Mouse (Mus musculus) retina, embryonic 14.5 days (tissue): ENCODE measurements around the gene Foxn3.
"Not testable (repeated sequence)": the region's sequence is repeated elsewhere in the genome, so short reads cannot be mapped to it uniquely, and the experiment has no call there.

Experiments used
- DNase-seq: peaks from one replicate; pipeline ENCODE4 v3.0.0-alpha.2; 2015; ENCODE audit warnings: low spot score

Foxn3 gene

DNA sequence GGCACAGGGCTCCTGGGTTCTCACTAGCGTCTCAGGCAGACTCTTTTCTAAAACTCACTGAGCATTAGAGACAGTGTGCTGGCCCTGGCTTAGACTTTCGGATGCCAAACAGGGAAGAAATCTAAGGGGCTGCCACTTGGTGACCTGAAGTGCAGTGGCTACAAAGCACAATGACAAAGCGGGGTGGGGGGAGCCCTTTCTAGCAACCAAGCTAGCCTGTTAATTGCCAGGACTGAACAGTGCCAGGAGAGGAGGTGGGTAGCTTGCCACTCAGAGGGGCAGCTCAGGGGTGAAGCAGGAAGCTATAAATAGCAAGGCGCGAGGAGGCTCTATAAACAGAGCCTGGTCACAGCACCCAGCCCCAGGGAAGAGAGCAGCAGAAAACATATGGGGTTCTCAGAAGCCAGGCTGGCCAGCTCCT, 347.0 kb downstream of the Foxn3 start:
- DNase-seq: peak; percentile 64

DNA sequence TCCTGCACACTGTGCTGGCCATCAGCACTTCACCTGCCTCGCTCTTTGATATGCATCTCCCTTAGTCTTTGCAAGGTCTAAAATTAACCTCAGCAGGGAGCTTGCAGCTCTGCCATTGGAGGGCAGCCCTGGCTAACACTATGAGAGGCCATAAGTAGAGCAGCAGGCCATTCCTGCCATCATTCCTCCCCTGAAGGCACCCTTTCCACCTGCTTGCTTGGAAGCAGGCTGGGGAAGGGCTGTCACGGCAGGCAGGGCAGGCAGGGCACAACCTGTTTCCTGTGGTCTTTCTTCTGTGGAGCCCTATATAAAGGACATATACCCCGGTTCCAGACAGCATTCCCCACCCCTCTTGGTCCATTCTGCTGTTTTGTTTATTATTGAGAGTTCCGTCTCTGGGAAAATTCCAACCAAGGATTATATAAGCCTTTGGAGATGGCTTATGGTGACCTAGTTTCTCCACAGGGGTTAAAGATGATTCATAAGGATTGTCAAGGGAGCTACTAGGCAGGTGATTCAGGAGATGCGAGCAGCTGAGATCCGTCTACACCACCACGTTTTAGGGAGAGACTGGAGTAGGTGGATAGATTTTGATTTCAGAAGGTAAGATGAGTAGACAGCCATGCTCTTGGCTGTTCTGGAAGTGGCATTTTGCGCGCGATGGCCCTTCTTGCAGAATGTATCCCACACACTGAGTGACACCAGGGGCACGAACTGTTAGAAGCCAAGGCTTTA, 347.7 kb downstream of the Foxn3 start:
- DNase-seq: peak; percentile 53

DNA sequence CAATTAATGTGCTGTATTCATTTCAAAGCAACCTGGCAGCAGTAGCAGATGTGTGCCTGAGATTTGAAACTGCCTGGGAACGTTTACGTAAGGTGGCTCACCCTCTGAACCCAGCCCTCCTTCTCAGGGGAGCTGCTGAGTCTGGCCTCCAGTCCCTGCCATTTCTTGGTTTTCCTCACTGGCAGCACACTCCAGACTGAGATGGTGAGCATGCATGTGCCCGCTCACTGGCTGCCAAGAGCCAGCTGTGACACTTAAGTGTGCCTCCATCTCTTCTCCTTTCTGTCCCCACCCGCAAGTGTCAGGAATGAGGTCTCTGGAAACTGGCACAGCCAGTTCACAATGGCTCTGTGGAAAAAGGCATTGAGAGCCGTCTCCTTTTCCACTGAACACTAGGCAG, 349.3 kb downstream of the Foxn3 start:
- no peak for DNase-seq

DNA sequence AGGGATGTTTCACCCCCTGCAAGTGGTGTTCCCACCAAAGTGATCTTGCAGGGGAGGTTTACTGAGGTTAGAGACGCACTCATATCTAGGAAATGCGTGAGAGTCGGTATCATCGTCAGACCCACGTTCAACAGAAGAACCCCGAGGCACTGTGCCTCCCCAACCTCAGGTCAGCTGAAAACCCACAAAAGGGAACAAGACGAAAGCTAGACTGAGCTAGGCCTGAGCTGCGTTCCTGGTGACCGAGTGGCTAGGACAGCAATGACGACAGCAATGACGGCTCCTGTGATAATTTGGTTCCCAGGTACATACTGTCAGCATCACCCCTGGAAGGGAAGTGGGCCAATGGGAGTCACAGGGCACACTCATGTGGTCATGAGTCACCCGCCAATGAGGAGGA, 350.2 kb downstream of the Foxn3 start:
- no peak for DNase-seq

DNA sequence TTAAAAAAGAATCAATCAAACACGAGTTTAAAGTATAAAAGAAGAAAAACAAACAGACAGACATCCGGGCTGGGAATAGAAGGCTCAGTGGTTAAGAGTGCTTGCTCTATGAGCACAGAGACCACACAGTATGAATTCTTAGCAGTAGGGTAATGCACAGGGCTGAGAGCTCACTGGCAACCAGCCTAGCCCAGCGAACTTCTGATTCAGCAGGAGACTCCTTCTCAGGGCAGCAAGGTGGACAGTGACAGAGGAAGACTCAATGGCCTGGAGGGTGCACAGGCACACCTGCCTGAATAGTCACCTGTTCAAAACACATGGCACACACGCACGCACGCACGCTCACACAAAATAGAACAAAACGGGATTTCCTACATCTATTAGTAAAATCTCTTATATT, 353.6 kb downstream of the Foxn3 start:
- no peak for DNase-seq

DNA sequence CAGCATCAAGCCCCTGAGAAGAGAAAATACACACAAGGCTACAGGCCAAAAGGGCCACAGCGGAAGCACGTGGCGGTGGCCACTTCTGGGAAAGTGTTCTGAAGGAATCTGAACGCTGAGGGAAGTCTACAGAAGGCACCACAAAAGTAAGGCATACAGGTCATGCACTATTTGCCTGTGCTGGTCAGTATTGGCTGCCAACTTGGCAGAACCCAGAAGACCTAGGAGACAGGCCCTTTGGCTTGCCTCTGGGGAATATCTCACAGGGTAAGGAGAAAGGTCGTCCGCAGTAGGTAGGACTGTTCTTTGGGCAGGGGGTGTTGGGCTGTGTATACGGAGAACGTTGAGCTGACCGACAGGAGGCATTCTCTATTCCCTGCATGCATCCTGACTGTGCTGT, 355.1 kb downstream of the Foxn3 start:
- DNase-seq: no peak

DNA sequence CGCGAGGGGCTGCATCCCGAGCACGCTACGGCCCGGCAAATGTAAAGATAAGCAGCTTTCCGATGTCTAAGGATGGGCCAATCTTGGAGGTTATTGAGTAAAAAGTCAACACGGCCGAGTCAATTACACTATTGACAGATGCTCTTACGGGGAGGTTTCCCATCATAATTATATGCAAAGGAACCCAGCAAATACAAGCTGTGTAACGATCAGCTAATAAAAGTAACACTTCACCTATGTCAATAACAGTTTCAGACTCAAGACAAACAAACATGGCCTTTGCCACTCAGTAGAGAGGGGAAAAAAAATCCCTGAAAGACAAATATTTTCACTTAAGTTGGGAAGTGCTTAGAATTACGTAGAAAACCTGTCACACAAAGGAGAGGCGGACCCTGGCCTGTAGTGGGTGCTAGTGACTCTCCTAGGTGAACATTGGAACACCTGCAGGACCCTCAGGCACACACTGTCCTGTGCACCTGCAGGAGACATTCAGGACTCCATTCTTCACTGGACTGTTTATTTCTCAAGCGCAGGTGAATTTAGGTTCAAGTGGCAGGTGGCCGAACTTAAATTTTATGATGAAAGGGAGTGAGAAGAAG, 356.3 kb downstream of the Foxn3 start:
- DNase-seq: no peak

DNA sequence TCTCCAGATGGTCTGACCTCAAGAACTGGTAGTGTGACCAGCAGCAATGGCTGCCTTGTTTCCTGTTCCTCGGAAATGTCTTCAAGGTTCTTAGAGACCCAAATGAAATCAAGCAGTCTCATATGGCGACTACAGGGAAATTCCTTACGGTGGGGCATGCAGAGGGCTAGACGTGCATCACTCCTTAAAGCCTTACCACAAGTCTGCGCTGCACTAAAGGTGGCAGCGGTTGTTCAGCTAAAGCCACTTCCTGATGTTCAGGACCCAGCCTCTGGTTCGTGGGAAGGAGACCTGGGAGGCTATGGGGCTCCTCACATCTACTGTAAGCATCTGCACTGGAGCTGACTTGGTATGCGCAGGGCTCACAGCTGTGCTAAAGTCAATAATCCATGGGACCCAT, 357.6 kb downstream of the Foxn3 start:
- no peak for DNase-seq

DNA sequence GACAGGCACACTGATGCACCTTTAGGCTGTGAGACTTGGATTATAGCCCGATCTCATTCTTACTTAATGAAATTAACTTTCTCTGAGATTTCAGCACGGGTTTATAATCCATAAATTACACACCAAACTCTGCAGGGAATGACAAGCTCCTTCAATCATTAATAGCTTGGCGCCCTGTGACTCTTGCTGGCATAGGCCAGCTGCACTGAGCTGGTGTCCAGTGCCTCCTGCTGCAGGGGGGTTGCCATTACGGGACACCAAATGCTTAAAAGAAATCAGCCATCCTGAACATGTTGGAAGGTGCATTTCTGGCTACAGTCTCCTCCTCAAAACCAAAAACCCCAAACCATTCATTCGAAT, 364.3 kb downstream of the Foxn3 start:
- no peak for DNase-seq

DNA sequence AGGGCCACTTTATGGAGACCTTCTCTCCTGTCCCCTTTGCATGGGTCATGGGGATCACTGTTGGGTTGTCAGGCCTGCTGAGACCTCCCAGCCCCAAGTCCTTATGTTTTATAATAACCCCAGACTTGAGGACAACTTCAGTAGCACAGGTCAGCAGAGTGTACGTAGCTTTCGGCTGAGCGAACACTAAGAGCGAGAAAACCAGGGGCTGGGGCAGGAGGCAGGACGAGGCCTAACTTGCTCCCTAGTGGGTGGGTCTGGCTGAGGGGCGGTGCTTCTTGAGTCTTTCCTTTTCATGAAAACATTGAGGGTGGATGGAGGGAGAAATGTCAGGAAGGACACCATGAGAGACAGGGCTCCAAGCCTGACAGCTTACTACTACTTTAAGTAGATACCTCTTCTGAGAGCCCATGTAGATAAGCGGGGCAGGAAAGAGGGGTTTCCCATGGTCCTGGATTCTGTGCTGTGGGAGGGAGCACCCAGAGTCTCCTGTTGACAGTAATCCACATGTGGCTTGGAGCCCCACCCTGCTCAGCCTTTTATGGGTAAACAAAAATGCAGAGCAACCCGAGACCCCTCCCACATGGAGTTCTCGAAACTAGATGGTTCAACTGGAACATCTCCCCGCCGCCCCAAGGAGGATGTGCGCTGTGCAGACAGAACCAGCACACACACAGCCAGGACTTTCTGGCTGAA, 364.8 kb downstream of the Foxn3 start:
- no peak for DNase-seq

DNA sequence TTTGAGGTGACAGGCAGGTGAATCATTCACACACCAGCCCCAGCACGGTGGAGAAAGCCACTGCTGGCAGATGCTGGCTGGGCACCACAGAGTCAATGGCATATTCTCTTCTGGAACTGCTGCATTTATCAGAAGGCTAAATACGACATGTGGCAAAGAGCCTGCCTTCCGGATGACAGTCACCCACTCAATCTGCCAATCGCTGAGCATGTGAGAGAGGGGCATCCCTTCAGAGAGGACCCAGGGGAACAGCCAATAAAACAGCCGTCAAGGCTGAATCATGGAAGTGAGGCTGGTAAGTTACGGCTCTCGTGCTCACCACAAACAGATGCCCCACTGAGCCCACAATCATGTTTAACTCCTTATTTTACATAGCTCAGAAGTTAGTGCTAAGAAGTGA, 366.4 kb downstream of the Foxn3 start:
- DNase-seq: no peak

DNA sequence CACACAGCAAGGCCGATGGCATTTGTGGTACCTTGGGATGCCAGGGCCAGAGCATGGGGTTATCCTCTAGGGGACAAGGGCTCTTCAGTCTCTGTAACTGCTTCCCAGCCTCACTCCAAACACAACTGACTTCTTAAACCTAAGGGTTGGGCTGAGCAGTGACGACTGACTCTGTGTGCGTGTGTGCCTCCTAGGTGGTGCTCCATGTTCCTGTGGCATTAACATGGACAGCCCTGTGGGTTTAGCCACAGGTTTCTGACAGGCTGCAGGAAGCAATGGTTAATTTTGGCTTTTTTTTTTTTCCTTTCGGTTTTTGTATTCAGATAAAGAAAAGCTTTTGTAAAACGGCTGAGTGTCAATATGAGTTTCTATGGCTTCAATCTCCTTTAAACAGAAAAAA, 367.7 kb downstream of the Foxn3 start:
- DNase-seq: no peak

DNA sequence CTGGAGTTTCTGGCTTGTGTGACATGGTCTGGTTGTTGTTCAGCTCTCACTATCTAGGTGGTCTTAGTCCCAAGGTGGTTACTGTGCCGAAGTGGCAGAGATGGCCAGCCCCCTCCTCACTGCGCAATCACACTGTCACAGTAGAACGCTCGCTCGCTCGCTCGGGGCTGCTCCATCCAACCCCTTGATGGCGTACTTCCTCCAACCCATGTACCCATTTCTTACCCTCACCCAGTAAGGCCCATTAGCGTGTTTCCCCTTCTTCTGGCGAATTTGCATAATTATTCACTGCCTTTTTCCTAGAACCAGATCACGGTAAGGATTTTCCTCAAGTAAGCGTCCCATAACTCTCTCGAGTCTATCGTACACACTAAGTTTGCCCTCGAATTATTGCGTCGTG, 369.3 kb downstream of the Foxn3 start:
- not testable (repeated sequence) for DNase-seq

DNA sequence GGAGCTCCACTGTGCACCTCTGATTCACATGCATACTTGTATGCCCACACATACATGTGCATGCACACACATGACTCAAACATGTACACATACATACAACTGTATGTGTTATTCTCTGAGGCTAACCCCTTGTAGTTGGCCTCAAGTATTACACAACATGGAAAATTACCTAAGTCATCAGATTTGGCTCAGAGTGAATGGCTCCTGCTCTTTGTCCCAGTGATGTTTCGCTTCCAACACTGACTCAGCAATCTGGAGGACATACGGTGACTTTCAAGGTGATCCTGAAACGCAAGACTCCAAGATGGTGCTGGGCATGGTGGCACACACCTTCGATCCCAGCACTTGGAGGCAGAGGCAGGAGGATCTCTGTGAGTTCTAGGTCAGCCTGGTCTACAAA, 375.7 kb downstream of the Foxn3 start:
- DNase-seq: no peak

DNA sequence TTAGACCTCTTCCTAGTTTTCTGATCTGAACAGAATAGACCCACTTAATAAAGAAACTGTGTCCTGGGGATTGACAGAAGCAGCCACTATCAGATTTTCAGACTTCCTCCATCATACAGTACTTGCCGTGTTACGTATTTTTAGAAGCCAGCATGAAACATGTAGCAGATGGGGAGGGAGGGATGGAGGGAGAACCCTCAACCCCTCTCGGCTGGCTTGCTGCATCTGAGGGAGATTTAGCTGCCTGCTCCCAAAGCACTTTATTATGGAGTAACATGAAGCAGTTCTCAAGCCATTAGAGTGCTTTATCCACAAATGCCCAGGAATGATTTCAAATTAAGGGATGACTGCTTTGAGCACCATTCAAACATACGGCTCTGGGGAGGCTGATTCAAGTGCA, 377.1 kb downstream of the Foxn3 start:
- DNase-seq: no peak

DNA sequence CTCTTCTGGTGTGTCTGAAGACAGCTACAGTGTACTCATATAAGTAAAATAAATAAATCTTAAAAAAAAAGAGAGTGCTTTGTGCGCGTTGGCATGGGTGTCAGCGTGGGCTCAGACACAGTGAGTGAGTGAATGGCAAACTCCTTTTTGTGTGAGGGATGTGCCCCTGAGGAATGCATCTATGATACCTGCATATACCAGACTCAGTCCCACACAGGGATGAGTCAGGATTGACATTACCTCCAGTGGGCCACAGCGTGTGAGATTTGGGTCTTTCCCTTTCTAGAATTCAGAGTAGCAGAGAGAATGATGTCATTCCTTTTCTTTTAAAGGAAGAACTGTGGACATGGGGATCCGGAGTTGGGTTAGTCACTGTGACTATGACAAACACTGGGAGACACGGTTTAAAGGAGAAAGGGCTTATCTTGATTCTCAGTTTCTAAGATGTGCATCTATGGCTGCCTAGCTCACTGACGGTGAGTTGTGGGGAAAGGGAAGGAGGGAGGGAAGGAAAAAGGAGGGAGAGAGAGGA, 380.1 kb downstream of the Foxn3 start:
- DNase-seq: no peak

DNA sequence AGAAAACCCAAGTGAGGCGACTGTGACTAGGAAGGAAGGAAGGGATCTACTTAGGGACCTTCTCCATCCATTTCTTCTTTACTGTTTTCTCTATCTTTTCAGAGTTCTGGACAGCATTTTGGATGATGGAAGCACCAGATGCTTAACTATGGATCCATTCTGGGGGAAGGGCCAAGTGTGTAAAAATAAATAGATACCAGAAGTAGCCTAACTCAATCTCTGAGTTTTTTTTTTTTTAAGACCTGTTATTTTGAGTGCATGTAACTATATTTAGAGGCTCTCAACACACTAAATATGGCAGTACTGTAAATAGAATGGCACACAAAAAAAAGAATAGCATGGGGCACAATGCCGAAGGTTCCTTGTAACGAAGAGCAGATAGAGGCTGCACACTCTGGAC, 381.0 kb downstream of the Foxn3 start:
- DNase-seq: no peak

DNA sequence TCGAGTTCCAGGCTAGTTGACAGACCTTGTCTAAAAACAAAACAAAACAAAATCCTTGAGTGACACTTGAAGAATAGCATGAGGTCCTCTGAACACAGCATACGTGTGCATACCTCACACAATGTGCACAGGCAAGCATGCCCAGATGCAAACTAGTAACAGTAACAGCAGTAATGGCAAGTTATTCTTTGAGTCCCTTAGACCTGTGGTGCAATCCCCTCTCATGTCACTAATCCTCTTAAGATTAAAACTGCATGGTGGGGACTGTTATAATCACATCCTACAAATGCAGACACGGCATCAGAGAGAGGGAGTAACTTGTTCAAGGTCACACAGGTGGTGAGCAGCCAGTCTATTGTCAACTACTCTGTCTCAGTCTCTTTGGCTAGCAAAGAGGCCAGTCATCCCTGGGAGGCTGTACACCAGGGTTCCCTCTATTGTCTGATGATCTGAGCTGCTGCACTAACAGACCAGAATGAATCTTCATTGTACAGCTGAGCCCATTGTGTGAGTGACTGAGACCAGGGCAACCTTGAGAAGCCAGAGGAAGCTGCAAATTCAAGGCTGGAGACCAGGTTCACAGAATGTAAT, 383.1 kb downstream of the Foxn3 start:
- no peak for DNase-seq

DNA sequence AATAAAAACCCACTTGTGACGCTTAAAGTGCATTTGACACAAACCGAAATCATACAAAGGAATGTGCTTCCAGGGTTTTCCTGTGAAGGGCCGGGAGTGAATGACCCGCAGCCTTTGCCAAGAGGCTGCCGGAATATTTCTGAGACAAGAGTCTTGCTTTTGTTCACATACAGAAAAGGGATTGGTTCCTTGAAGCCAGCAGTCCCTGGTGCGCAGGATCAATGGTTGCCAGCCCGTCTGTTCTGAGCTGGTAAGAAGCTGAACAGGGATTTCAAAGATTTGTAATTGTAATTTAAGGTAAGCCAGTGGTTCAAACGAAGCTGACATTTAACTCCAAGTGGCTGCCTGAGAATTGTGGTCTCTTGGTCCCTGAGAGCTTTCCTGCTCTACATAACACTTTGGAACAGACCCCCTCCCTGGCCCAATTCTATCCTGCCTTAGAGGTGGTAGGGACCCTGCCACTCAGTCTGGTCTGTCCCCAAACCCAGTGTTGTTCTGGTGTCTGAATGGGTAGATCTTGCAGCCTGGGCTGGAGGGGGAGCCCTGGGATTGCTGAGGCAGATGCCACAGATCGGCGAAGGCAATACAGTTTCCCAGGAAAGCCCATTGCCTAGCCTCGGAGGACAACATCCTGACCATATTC, 388.3 kb downstream of the Foxn3 start:
- no peak for DNase-seq

DNA sequence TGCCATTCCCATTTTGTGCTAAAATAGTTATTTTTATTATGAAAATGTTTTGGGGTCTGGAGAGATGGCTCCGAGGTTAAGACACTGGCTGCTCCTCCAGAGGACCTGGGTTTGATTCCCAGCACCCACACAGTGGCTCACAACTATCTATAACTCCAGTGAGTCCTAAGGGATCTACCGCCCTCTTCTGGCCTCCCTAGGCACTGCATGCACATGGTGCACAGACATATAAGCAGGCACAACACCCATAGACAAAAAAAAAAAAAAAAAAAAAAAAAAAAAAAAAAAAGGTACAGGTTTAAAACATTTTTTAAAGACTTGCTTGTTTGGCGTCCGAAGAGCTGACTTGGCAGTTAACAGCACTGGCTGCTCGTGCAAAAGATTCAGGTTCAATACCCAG, 391.2 kb downstream of the Foxn3 start:
- DNase-seq: no peak

DNA sequence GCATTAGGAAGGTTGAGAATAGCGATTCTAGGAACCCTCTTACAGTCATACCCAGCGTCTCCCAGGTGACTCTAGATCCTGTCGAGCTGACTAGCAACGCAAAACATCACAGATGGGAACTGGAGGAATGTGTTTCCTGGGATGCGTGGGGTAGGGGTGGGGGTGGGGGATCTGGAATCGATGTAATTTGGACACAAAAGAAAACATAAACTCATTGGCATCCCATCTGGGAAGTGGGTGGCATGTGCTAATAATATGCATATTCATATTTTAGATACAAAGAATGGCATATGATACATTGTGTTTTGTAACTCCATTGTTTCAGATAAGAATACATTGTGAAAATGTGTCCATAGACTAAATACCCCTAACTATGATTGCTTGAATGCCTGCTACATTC, 393.5 kb downstream of the Foxn3 start:
- DNase-seq: no peak

DNA sequence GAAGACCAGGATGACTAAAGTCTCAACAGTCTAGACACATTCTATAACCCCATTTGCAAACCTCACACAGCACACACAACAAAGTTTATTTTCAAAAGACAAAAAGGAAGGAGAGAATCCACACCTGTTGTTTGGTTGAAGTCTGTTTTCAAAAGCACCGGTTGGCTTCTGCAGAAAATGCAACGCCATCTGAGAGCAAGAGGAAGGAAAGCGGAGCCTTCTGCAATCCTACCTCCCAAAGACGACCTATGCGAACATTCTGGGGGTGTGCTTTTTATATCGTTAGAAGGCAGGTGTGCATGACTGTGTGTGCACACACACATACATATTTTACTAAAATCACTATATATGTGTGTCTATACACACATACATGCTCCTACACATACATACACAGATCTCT, 397.3 kb downstream of the Foxn3 start:
- DNase-seq: no peak

DNA sequence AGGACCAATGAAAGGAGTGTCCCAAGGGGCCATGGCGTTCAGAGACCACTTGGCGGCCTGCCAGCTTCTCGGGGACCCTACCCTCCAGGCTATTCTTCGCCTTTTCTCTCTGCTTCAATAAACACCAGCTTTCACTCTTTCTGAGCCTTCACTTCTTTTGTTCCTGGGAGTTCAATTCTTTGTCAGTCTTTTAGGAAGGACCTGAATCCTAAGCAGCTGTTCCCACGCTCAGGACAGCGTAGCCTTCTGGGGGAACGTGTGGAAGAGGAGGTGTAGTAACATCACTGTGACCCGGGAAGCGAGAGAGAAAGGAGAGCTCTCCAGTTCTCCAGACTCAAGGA, 400.1 kb downstream of the Foxn3 start:
- DNase-seq: peak; percentile 46
